Mouse (Mus musculus) heart, postnatal 0 days (tissue): ENCODE results near the gene Foxj3. TPM values are rescaled to one million over a fixed set of nuclear protein-coding genes. Genes with fewer than 3 reads are reported as not detected.

ENCODE experiments used
- ATAC-seq: fragments of 200-750 bp; cut with Nextera tagmentation; 2 replicates; pipeline ENCODE4 v1.8.0; 2017; ENCODE audit warnings: low read depth, moderate number of reproducible peaks, moderate library complexity; ENCODE audit not compliant: insufficient read depth
- DNase-seq: peaks from one replicate; pipeline ENCODE4 v3.0.0-alpha.2; 2016; ENCODE audit warnings: low spot score
- H3K27ac ChIP-seq: fragments of 300-500 bp; sonication (generic); 2 replicates; pipeline ENCODE4 v1.5.1; 2014; ENCODE audit warnings: low read depth, mild to moderate bottlenecking
- H3K27me3 ChIP-seq: fragments of 300-500 bp; sonication (generic); 2 replicates; pipeline ENCODE4 v1.6.1; 2014; ENCODE audit warnings: low read length, mixed read lengths; ENCODE audit not compliant: control insufficient read depth, insufficient read depth
- H3K36me3 ChIP-seq: fragments of 300-500 bp; sonication (generic); replicated peaks from 2 replicates; pipeline ENCODE4 v1.6.1; 2014; ENCODE audit warnings: low read length, mixed read lengths; ENCODE audit not compliant: control insufficient read depth, insufficient read depth
- H3K4me1 ChIP-seq: fragments of 300-500 bp; sonication (generic); 2 replicates; pipeline ENCODE4 v1.6.1; 2014; ENCODE audit warnings: antibody characterized with exemption; ENCODE audit not compliant: control insufficient read depth, insufficient read depth
- H3K4me2 ChIP-seq: fragments of 300-500 bp; sonication (generic); 2 replicates; pipeline ENCODE4 v1.6.1; 2014; ENCODE audit warnings: low read depth, mild to moderate bottlenecking, low read length, moderate library complexity
- H3K4me3 ChIP-seq: fragments of 300-500 bp; sonication (generic); 2 replicates; pipeline ENCODE4 v1.5.1; 2014; ENCODE audit warnings: low read depth, low read length
- H3K9ac ChIP-seq: fragments of 300-500 bp; sonication (generic); replicated peaks from 2 replicates; pipeline ENCODE4 v1.6.1; 2014; ENCODE audit warnings: low read depth, low read length, mixed read lengths
- H3K9me3 ChIP-seq: fragments of 300-500 bp; sonication (generic); replicated peaks from 2 replicates; pipeline ENCODE4 v1.6.1; 2016; ENCODE audit warnings: low read length; ENCODE audit not compliant: control insufficient read depth
- CTCF ChIP-seq: IDR thresholded peaks from 2 replicates; pipeline ENCODE4 v1.5.1; 2016; ENCODE audit warnings: antibody characterized with exemption, control low read depth, low read depth
- EP300 ChIP-seq: IDR thresholded peaks from 2 replicates; pipeline ENCODE4 v1.6.1; 2016; ENCODE audit warnings: antibody characterized with exemption, low read depth
- WGBS: fragments of 180-500 bp; shearing (Covaris S2); extraction: QIAGEN DNeasy Blood & Tissue Kit; methylation state at CpG from one replicate; pipeline ENCODE4 v1.1.7; 2014; 5-methylcytosine and 5-hydroxymethylcytosine counted together
- polyA plus RNA-seq: library from polyadenylated mRNA; unstranded; fragments of >200 nt; fragmentation: Nextera tagmentation; extraction: Ambion mirVana; gene quantifications from 2 replicates; pipeline ENCODE4 v1.2.1, GENCODE M21; 2015
- total RNA-seq: library from RNA; depleted of rRNA; stranded (reverse); fragments of >200 nt; gene quantifications from 2 replicates; pipeline ENCODE4 v1.2.3, GENCODE M21; 2014; ENCODE audit warnings: low replicate concordance

Foxj3 gene
- total and polyA plus RNA-seq, 2 experiments from 2014 or later: 10.7 to 16.6 TPM

- Histone ChIP-seq H3K4me2 (no peak overlapping the region), H3K27ac (0 out of 2 replicates have a peak overlapping the region, but pooled peaks have one; percentile 50), H3K36me3 (peaks cover 3% of the 10 kb centered on the region; the same call in 1 of the 2 replicates), H3K9ac (no peak overlapping the region), H3K9me3 (0 out of 2 replicates have a peak, but pooled peaks cover 5% of the 10 kb centered on the region), H3K27me3 (no peaks in the 10 kb centered on the region), H3K4me1 (peaks cover 3% of the 10 kb centered on the region; the same call in 1 of the 2 replicates), H3K4me3 (no peak overlapping the region)
- peak; percentile 57 for DNase-seq
- TF ChIP-seq EP300 (no peak), CTCF (no peak)
- WGBS: 39% methylated on average over 4 of the region's 4 CpGs
- no peak for ATAC-seq
Measured at GRCm38 (mm10) chr4:119566322-119566835, 29.6 kb downstream of the Foxj3 start.

GRCm38 (mm10) chr4:119572682-119573081 is 35.9 kb downstream of the Foxj3 start:
- Histone ChIP-seq H3K27ac (0 out of 2 replicates have a peak overlapping the region, but pooled peaks have one; percentile 1), H3K27me3 (no peaks in the 10 kb centered on the region), H3K4me2 (no peak overlapping the region), H3K4me3 (no peak overlapping the region), H3K36me3 (no peaks in the 10 kb centered on the region), H3K4me1 (peaks cover 34% of the 10 kb centered on the region), H3K9me3 (no peaks in the 10 kb centered on the region), H3K9ac (no peak overlapping the region)
- ATAC-seq (no peak), DNase-seq (no peak)
- 81% methylated on average over 3 of the region's 3 CpGs for WGBS
- no peak for TF ChIP-seq EP300
- TF ChIP-seq CTCF: no peak

GRCm38 (mm10) chr4:119574504-119574903 is 37.7 kb downstream of the Foxj3 start:
- Histone ChIP-seq H3K9ac (no peak overlapping the region), H3K27ac (peak overlapping the region; percentile 39; the same call in 1 of the 2 replicates), H3K4me2 (no peak overlapping the region), H3K4me1 (peaks cover 34% of the 10 kb centered on the region), H3K9me3 (no peaks in the 10 kb centered on the region), H3K36me3 (no peaks in the 10 kb centered on the region), H3K4me3 (no peak overlapping the region), H3K27me3 (no peaks in the 10 kb centered on the region)
- ATAC-seq: no peak
- WGBS: 17% methylated on average over 2 of the region's 2 CpGs
- TF ChIP-seq CTCF (no peak), EP300 (no peak)
- no peak for DNase-seq

GRCm38 (mm10) chr4:119575459-119575858 is 38.7 kb downstream of the Foxj3 start:
- no peak overlapping the region for H3K9ac ChIP-seq
- no peaks in the 10 kb centered on the region for H3K27me3 ChIP-seq
- H3K4me3 ChIP-seq: no peak overlapping the region
- no peaks in the 10 kb centered on the region for H3K9me3 ChIP-seq
- no peak overlapping the region for H3K4me2 ChIP-seq
- no peaks in the 10 kb centered on the region for H3K36me3 ChIP-seq
- TF ChIP-seq EP300 (no peak), CTCF (no peak)
- peak overlapping the region; percentile 61 for H3K27ac ChIP-seq
- ATAC-seq (peak; percentile 82), DNase-seq (peak; percentile 43)
- WGBS: 58% methylated on average over 3 of the region's 3 CpGs
- peaks cover 34% of the 10 kb centered on the region for H3K4me1 ChIP-seq

GRCm38 (mm10) chr4:119588037-119588436 is 51.2 kb downstream of the Foxj3 start:
- Histone ChIP-seq H3K36me3 (peaks cover 19% of the 10 kb centered on the region; the same call in 1 of the 2 replicates), H3K4me3 (no peak overlapping the region), H3K9ac (no peak overlapping the region), H3K4me2 (no peak overlapping the region), H3K27ac (no peak overlapping the region), H3K4me1 (peaks cover 8% of the 10 kb centered on the region; the same call in 1 of the 2 replicates), H3K9me3 (no peaks in the 10 kb centered on the region), H3K27me3 (no peaks in the 10 kb centered on the region)
- TF ChIP-seq EP300 (no peak), CTCF (no peak)
- ATAC-seq (no peak), DNase-seq (no peak)
- 98% methylated on average over 2 of the region's 2 CpGs for WGBS

GRCm38 (mm10) chr4:119589423-119589822 is 52.6 kb downstream of the Foxj3 start:
- no peak overlapping the region for H3K9ac ChIP-seq
- WGBS: 81% methylated on average over 2 of the region's 2 CpGs
- peaks cover 19% of the 10 kb centered on the region; the same call in 1 of the 2 replicates for H3K36me3 ChIP-seq
- no peak for DNase-seq
- no peak for TF ChIP-seq CTCF
- no peak for TF ChIP-seq EP300
- no peaks in the 10 kb centered on the region for H3K27me3 ChIP-seq
- H3K4me2 ChIP-seq: no peak overlapping the region
- H3K4me3 ChIP-seq: no peak overlapping the region
- ATAC-seq: no peak
- H3K9me3 ChIP-seq: no peaks in the 10 kb centered on the region
- no peak overlapping the region for H3K27ac ChIP-seq
- H3K4me1 ChIP-seq: peaks cover 6% of the 10 kb centered on the region; the same call in 1 of the 2 replicates
